In the genomic region with DNA sequence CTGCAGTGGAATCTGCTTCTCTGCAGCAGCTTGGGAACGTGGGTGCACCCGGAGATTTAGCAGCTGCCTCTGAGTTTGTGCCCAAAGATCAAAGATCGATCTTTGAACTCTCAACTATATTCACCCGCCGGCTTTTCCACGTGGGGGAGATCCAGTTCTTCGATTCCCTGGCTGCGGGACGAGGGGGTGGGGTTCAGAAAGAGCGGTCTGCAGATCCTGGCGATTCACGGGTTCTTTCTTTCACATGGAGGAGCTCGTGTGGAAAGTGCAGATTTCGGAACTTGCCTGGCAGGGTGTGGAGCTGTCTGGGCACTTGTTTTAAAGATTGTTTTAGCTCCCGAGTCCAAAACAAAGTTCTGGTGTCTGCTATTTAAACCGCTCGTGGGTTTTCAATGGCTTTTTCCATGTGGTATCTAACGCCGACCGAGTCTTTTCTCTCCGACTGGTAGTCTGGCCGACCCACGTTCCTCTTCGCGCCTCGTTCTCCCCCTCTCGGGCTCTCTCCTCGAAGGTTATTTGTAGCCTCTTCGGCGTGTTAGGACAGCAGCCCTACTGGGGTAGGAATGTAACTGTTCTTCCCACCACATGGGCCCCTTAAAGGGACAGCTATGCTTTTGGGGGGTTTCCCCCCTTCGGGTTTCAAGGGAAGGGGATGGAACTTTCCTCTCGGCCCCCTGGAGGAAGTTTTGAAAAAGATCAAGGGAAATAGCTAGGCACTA, we compare ENCODE assay signal across 9 mouse cellular contexts. TPM values are rescaled to one million over a fixed set of nuclear protein-coding genes. Genes with fewer than 3 reads are reported as not detected.
DNase-seq lines count a peak whose midpoint lies in the region; ATAC-seq lines count a peak whose summit lies in the region.
"Had no signal": no experiment of that assay in that cellular context is flagged by ENCODE, and none has a peak within 500 bp of the region (broad histone marks: within the 10 kb centered on the region; RNA-seq: fewer than 3 reads in every experiment).

No protein-coding gene starts in this region.

- H3K27me3 ChIP-seq in liver, embryonic 15.5 days: peaks cover 81% of the 10 kb centered on the region
- H3K27me3 ChIP-seq in neural tube, embryonic 11.5 days (ENCODE audit: control insufficient read depth, insufficient read depth, low read length): no peaks in the 10 kb centered on the region

- peak overlapping the region; percentile 77 for H3K4me2 ChIP-seq in liver, embryonic 15.5 days
- H3K4me2 ChIP-seq in neural tube, embryonic 11.5 days (ENCODE audit: low read depth): peak overlapping the region; percentile 89

- H3K36me3 ChIP-seq in liver, embryonic 15.5 days (replicated peaks): no peaks in the 10 kb centered on the region
- H3K36me3 ChIP-seq in neural tube, embryonic 11.5 days (ENCODE audit: control insufficient read depth, insufficient read depth, low read length): no peaks in the 10 kb centered on the region
- H3K36me3 ChIP-seq: G1E had no signal

- H3K9me3 ChIP-seq in liver, embryonic 15.5 days (replicated peaks): no peaks in the 10 kb centered on the region
- no peaks in the 10 kb centered on the region for H3K9me3 ChIP-seq in neural tube, embryonic 11.5 days (ENCODE audit: control insufficient read depth, low read length)

- H3K4me3 ChIP-seq in liver, embryonic 15.5 days (replicated peaks): peak overlapping the region; percentile 61
- peak overlapping the region; percentile 82 for H3K4me3 ChIP-seq in neural tube, embryonic 11.5 days (ENCODE audit: low read depth, low read length)

- peaks cover 31% of the 10 kb centered on the region for H3K4me1 ChIP-seq in liver, embryonic 15.5 days (replicated peaks)
- H3K4me1 ChIP-seq in neural tube, embryonic 11.5 days (ENCODE audit: control insufficient read depth, insufficient read depth, low read length): peaks cover 26% of the 10 kb centered on the region

- H3K27ac ChIP-seq in liver, embryonic 15.5 days (replicated peaks): peak overlapping the region; percentile 56
- peak overlapping the region; percentile 82 for H3K27ac ChIP-seq in neural tube, embryonic 11.5 days (ENCODE audit: low read depth, low read length)

- under 1% methylated on average over 32 of the region's 32 CpGs for WGBS in liver, embryonic 15.5 days (ENCODE audit: insufficient replicate concordance)
- WGBS in neural tube, embryonic 11.5 days: under 1% methylated on average over 32 of the region's 32 CpGs

- no peak for ATAC-seq in liver, embryonic 15.5 days (ENCODE audit: insufficient read depth)
- 0 out of 2 replicates have a peak, but pooled peaks have one; percentile 31 for ATAC-seq in neural tube, embryonic 11.5 days (ENCODE audit: insufficient read depth, low FRiP score, low TSS enrichment)
- ATAC-seq in cerebellum, adult (ENCODE audit: insufficient number of reproducible peaks, low FRiP score, low TSS enrichment): no peak

- H3K9ac ChIP-seq in liver, embryonic 15.5 days: 0 out of 2 replicates have a peak overlapping the region, but pooled peaks have one; percentile 9
- peak overlapping the region; percentile 87 for H3K9ac ChIP-seq in neural tube, embryonic 11.5 days (ENCODE audit: low read length)

- peak; percentile 46 for DNase-seq in gastrocnemius, postnatal 10 days
- DNase-seq in gastrocnemius, postnatal 36 days: no peak
- peak; percentile 37 for DNase-seq in adrenal gland, postnatal 10 days
- peak; percentile 82 for DNase-seq in forelimb bud, embryonic 11.5 days (ENCODE audit: low read depth, low spot score)
- DNase-seq in kidney, adult 11 months: peak; percentile 88
- DNase-seq in neural tube, embryonic 11.5 days (ENCODE audit: low spot score): peak; percentile 78

- intact Hi-C loops in gastrocnemius, postnatal 36 days (cut with DNase I): loop anchor here (2.0 kb wide), 1 partner anchor 22 kb away; no protein-coding TSS in a partner anchor

RNA-seq across cellular contexts. Expression of a gene that starts 1.5 kb away (rescaled TPM):
- 10 to 100 TPM; 20.9 to 25.7 TPM for total RNA-seq in gastrocnemius, postnatal 10 days (2021)
- total RNA-seq in gastrocnemius, postnatal 36 days (2021): 1 to 10 TPM; 7.2 to 7.3 TPM
- 1 to 10 TPM; 7.0 to 8.3 TPM for total RNA-seq in adrenal gland, postnatal 10 days (2021)
- polyA plus RNA-seq in liver, embryonic 15.5 days (2015; fragmentation: Nextera tagmentation; extraction: Ambion mirVana): 1.2 and 1.3 TPM in 2 replicates
- polyA plus RNA-seq in neural tube, embryonic 11.5 days (2014; fragmentation: Nextera tagmentation; extraction: Ambion mirVana): 5.4 and 5.8 TPM in 2 replicates
- polyA plus RNA-seq: G1E had no signal

RNA-seq across cellular contexts. Expression of a gene that starts 14.3 kb away (rescaled TPM):
- total RNA-seq in gastrocnemius, postnatal 10 days (2021): 10 to 100 TPM; 12.0 to 12.2 TPM
- 10 to 100 TPM; 12.3 to 12.6 TPM for total RNA-seq in gastrocnemius, postnatal 36 days (2021)
- total RNA-seq in adrenal gland, postnatal 10 days (2021): 10 to 100 TPM; 15.2 to 17.6 TPM
- 5.8 and 7.0 TPM in 2 replicates for polyA plus RNA-seq in liver, embryonic 15.5 days (2015; fragmentation: Nextera tagmentation; extraction: Ambion mirVana)
- 98.5 and 98.6 TPM in 2 replicates for polyA plus RNA-seq in neural tube, embryonic 11.5 days (2014; fragmentation: Nextera tagmentation; extraction: Ambion mirVana)

Comparison
In these comparisons a context has a peak if more than half of its experiments do, and no peak if none do; other contexts are left out.
1. DNase-seq: peak in gastrocnemius, postnatal 10 days (single experiment), adrenal gland, postnatal 10 days (single experiment), forelimb bud, embryonic 11.5 days (single experiment), kidney, adult 11 months (single experiment) and neural tube, embryonic 11.5 days (single experiment); none in gastrocnemius, postnatal 36 days (0 of 2).